Mouse (Mus musculus) CD4-positive, CD25-positive, alpha-beta regulatory T cell, adult 2 months (primary cell): ENCODE data around the gene Phf14.
"Not testable (repeated sequence)": the region's sequence is repeated elsewhere in the genome, so short reads cannot be mapped to it uniquely, and the experiment has no call there.

Source experiments
- DNase-seq: peaks from one replicate; pipeline ENCODE4 v3.0.0-alpha.2; 2012; ENCODE audit warnings: low read depth, low spot score

The Phf14 gene

GRCm38 (mm10) chr6:12089439-12089992, 181.9 kb downstream of the Phf14 start:
- DNase-seq, result no peak

DNA sequence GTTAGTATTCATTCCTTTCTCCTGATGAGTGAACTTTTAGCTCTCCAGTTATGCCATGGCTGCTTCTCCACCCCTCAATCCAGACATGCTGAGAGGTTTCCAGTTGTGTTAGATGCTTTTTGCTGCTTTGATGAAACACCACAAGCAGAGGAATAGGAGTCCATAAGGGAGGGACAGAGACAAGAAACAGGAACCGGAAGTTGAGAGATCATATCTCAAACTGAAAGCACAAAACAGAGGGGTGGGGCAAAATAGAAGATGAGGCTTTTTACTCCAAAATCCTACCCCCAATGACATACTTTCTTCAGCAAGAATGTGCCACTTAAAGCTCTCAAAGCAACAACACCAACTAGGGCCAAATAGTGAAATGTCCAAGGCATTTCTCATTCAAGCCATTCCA, 188.1 kb downstream of the Phf14 start:
- DNase-seq, result peak; percentile 27

- DNase-seq, result no peak
These were observed 189.5 kb downstream of the Phf14 start for GRCm38 (mm10) chr6:12097125-12097524.

GRCm38 (mm10) chr6:12105144-12105543, 197.5 kb downstream of the Phf14 start:
- DNase-seq, result no peak

DNA sequence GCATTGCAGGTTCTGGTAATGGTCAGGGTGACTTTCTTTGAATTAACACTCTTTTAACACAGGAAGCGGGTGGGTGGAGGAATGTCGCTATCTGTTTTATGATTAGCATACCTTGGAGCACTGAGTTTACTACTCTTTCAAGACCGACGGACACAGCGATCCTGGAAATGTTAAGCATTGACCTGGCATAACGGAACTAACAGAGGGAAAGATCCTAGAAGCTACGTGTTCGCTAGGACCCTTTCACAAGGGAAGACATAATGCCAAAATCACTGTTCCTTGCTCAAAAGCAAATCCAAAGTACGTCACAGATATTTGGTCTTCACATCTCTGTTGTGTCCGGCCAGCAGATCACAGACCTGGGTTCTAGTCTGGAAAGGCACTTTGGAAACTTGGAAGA, 199.7 kb downstream of the Phf14 start:
- DNase-seq, result no peak

DNA sequence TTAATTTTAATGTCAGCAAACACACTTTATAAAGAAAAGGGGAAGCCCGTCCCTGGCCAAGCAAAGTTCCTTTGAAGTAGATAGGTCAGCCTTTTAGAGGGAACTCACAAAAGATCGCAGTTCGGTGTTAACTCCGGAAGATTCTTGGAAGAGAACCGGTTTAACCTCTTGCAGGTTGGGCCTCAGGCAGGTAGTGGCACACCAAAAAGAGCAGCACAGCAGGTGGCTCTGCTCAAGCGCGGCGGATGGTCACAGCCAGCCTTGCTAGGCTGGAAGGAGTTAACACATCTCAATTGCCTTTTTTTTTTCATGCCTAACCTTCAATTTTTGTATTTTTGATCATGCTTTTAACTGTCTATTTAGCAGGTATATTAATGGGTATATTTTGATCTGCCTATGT, 200.2 kb downstream of the Phf14 start:
- peak; percentile 19 for DNase-seq

DNA sequence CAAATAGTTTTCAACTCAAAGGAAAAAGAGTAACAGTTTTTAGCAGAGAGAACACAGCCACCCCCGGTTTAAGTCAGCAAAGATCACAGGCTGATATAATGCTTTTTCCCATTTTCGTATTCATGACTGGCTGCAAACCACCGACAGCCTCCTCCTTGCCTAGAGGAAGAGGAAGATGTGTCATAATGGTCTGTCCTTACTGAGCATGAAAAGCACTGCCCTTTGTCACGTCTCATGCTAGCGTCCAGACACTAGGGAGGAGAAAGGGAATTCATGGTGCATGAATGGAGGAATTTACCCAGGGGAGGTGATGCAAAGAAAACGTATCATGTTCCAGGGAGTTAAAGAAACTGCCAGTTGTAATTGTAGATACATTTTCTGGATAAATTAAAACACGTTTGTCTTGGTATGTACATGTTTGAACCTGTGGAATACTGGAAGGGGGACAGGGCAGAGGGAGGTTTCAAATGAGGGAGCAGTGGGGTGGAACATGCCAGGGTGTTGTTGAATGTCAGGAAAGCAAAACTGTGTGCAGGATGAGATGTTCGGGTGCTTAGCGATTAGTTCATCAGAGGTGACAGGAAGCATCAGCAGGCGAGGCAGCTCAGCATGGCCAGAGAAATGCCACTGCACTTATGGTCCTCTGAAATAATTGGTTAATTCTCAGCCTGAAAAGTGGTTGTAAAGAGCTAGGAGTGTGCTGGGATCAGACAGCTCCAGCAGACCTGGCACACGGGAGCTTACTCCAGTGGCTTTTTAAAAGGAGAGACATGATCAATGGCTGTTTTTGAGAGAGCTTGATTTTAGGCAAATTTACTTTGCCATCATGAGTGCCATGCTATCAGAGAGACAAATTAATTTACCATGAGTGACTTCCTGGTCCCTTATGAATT, 209.6 kb downstream of the Phf14 start:
- no peak for DNase-seq

GRCm38 (mm10) chr6:12117819-12118570, 210.4 kb downstream of the Phf14 start:
- no peak for DNase-seq

GRCm38 (mm10) chr6:12122759-12123158, 215.2 kb downstream of the Phf14 start:
- no peak for DNase-seq

DNA sequence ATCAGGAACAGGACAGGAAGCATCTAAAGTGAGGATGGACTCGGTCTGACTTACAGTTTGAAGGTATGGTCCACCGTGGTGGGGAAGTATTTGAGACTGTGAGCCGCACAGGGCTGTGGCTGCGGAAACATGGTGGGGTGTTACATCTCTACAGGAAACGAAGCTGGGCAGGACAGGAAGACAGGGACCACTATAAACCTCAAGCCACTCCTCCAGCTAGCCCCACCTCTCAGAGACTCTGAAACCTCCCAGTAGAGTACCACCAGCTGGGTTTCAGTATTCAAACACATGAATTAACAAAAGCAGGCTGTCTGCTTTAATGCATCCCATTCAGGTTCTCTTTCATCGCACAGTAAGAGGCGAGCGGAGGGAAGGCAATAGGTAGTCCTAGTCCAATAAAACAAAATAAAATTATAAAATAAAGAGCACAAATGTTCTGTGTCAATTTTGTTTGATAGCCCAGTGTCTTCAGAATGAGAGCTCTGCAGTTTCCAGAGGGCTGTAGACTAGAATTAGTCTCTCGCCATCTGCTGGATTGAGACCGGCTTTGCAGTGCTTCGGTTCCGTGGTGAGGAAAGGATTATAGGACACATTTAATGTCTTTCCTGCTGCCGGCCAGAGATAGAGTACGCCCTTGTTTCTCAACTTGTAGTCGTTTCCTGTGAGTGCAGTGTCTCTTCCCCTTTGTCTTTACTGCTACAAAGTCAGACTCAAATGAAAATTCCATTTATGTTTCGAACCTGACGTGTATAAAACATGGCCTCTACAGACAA, 217.6 kb downstream of the Phf14 start:
- DNase-seq, result peak; percentile 79

DNA sequence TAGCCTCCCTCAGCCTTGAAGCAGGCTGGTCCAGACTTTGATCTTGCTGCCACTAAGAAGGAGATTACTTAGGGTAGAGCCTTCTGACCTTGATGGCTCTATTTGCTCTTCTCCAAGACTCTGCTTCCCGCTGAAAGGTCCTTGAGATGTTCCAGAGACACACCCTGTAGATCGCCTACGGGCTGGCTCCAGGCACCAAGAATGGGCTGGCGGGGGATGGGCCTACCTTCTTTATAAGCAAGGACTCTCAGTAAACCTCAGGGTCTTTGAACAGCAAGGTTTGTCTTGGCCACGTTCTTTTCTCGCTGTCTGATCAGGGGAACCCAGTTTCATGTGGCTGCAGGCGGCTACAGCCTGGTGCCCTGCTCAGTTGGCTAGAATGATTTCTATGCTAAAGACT, 219.0 kb downstream of the Phf14 start:
- not testable (repeated sequence) for DNase-seq

DNA sequence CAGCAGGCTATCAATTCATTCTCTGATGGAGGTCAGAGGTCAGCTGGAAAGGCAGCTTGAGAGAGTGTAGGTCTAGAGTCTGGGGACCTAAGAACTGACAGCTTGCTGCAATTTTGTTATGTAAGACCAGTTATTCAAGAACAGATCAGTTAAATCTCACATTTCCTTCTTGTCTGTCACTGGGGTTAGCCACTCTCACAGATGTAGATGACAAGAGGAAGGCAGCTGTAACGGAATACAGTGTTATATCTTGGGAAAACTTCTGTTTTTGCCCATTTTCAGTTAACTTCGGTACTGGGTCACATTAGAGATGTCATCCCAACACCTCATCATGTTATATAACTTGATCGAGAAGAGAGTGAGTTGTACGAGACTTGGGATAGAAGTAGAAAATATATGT, 219.7 kb downstream of the Phf14 start:
- no peak for DNase-seq
